Mouse (Mus musculus) intestine, embryonic 15.5 days (tissue): ENCODE results near the gene Umad1. TPM values are rescaled to one million over a fixed set of nuclear protein-coding genes. Genes with fewer than 3 reads are reported as not detected.
"Not testable (repeated sequence)": the region's sequence is repeated elsewhere in the genome, so short reads cannot be mapped to it uniquely, and the experiment has no call there.

Source experiments
- ATAC-seq: fragments of 200-750 bp; cut with Nextera tagmentation; 2 replicates; pipeline ENCODE4 v1.8.0; 2017; ENCODE audit warnings: moderate TSS enrichment, moderate library complexity
- H3K27ac ChIP-seq: fragments of 300-500 bp; sonication (generic); 2 replicates; pipeline ENCODE4 v1.5.1; 2015; ENCODE audit warnings: mild to moderate bottlenecking, inconsistent platforms
- H3K27me3 ChIP-seq: fragments of 300-500 bp; sonication (generic); replicated peaks from 2 replicates; pipeline ENCODE4 v1.6.1; 2015; ENCODE audit warnings: inconsistent platforms
- H3K36me3 ChIP-seq: fragments of 300-500 bp; sonication (generic); 2 replicates; pipeline ENCODE4 v1.6.1; 2015; ENCODE audit warnings: inconsistent platforms
- H3K4me1 ChIP-seq: fragments of 300-500 bp; sonication (generic); replicated peaks from 2 replicates; pipeline ENCODE4 v1.6.1; 2015; ENCODE audit warnings: inconsistent platforms
- H3K4me2 ChIP-seq: fragments of 300-500 bp; sonication (generic); replicated peaks from 2 replicates; pipeline ENCODE4 v1.6.1; 2015; ENCODE audit warnings: mild to moderate bottlenecking, inconsistent platforms
- H3K4me3 ChIP-seq: fragments of 300-500 bp; sonication (generic); replicated peaks from 2 replicates; pipeline ENCODE4 v1.5.1; 2015; ENCODE audit warnings: inconsistent platforms
- H3K9ac ChIP-seq: fragments of 300-500 bp; sonication (generic); 2 replicates; pipeline ENCODE4 v1.6.1; 2015; ENCODE audit warnings: inconsistent platforms
- H3K9me3 ChIP-seq: fragments of 300-500 bp; sonication (generic); 2 replicates; pipeline ENCODE4 v1.6.1; 2016; ENCODE audit warnings: inconsistent platforms
- WGBS: fragments of 180-500 bp; shearing (Covaris S2); methylation state at CpG from one replicate; pipeline ENCODE4 v1.1.7; 2015; 5-methylcytosine and 5-hydroxymethylcytosine counted together
- polyA plus RNA-seq: library from polyadenylated mRNA; unstranded; fragments of >200 nt; fragmentation: Nextera tagmentation; extraction: Ambion mirVana; gene quantifications from 2 replicates; pipeline ENCODE4 v1.2.1, GENCODE M21; 2015

Gene Umad1
- polyA plus RNA-seq, 1 experiment from 2014 or later = 25.5 TPM

- Histone ChIP-seq H3K27me3 (no peaks in the 10 kb centered on the region), H3K4me3 (no peak overlapping the region), H3K9ac (no peak overlapping the region), H3K9me3 (no peaks in the 10 kb centered on the region), H3K27ac (no peak overlapping the region), H3K36me3 (no peaks in the 10 kb centered on the region), H3K4me2 (no peak overlapping the region), H3K4me1 (no peaks in the 10 kb centered on the region)
- 83% methylated on average over 4 of the region's 4 CpGs for WGBS
- ATAC-seq = no peak
Measured at GRCm38 (mm10) chr6:8283255-8283654, 24.2 kb downstream of the Umad1 start.

GRCm38 (mm10) chr6:8285401-8285960 lies 26.4 kb downstream of the Umad1 start:
- H3K27ac ChIP-seq = no peak overlapping the region
- ATAC-seq = no peak
- no peak overlapping the region for H3K9ac ChIP-seq
- no peaks in the 10 kb centered on the region for H3K4me1 ChIP-seq
- no peaks in the 10 kb centered on the region for H3K36me3 ChIP-seq
- 70% methylated on average over 3 of the region's 3 CpGs for WGBS
- H3K27me3 ChIP-seq = no peaks in the 10 kb centered on the region
- no peaks in the 10 kb centered on the region for H3K9me3 ChIP-seq
- H3K4me3 ChIP-seq = no peak overlapping the region
- no peak overlapping the region for H3K4me2 ChIP-seq

GRCm38 (mm10) chr6:8286146-8286545 lies 27.1 kb downstream of the Umad1 start:
- Histone ChIP-seq H3K27me3 (no peaks in the 10 kb centered on the region), H3K4me2 (no peak overlapping the region), H3K9me3 (no peaks in the 10 kb centered on the region), H3K9ac (no peak overlapping the region), H3K27ac (no peak overlapping the region), H3K36me3 (no peaks in the 10 kb centered on the region), H3K4me3 (no peak overlapping the region), H3K4me1 (no peaks in the 10 kb centered on the region)
- ATAC-seq = no peak
- WGBS = 92% methylated on average over 3 of the region's 3 CpGs

GRCm38 (mm10) chr6:8288755-8289580 lies 29.9 kb downstream of the Umad1 start:
- Histone ChIP-seq H3K27me3 (no peaks in the 10 kb centered on the region), H3K4me3 (no peak overlapping the region), H3K9me3 (no peaks in the 10 kb centered on the region), H3K4me2 (no peak overlapping the region), H3K4me1 (no peaks in the 10 kb centered on the region), H3K36me3 (no peaks in the 10 kb centered on the region), H3K27ac (no peak overlapping the region), H3K9ac (no peak overlapping the region)
- 87% methylated on average over 4 of the region's 4 CpGs for WGBS
- ATAC-seq = no peak

- Histone ChIP-seq H3K9ac (no peak overlapping the region), H3K27me3 (no peaks in the 10 kb centered on the region), H3K9me3 (no peaks in the 10 kb centered on the region), H3K36me3 (no peaks in the 10 kb centered on the region), H3K27ac (no peak overlapping the region), H3K4me3 (no peak overlapping the region), H3K4me1 (no peaks in the 10 kb centered on the region), H3K4me2 (no peak overlapping the region)
- WGBS = 74% methylated on average over 4 of the region's 4 CpGs
- no peak for ATAC-seq
Measured at GRCm38 (mm10) chr6:8294048-8294784, 35.1 kb downstream of the Umad1 start.

GRCm38 (mm10) chr6:8299066-8299863 lies 40.2 kb downstream of the Umad1 start:
- H3K27me3 ChIP-seq = no peaks in the 10 kb centered on the region
- WGBS = 83% methylated on average over 6 of the region's 6 CpGs
- H3K9ac ChIP-seq = no peak overlapping the region
- H3K4me1 ChIP-seq = no peaks in the 10 kb centered on the region
- H3K4me2 ChIP-seq = no peak overlapping the region
- no peak for ATAC-seq
- H3K36me3 ChIP-seq = no peaks in the 10 kb centered on the region
- H3K9me3 ChIP-seq = no peaks in the 10 kb centered on the region
- no peak overlapping the region for H3K27ac ChIP-seq
- H3K4me3 ChIP-seq = no peak overlapping the region

- ATAC-seq = no peak
Measured at GRCm38 (mm10) chr6:8307878-8308775, 49.0 kb downstream of the Umad1 start.

GRCm38 (mm10) chr6:8312554-8312953 lies 53.5 kb downstream of the Umad1 start:
- Histone ChIP-seq H3K9ac (no peak overlapping the region), H3K36me3 (no peaks in the 10 kb centered on the region), H3K4me3 (no peak overlapping the region), H3K9me3 (no peaks in the 10 kb centered on the region), H3K4me1 (no peaks in the 10 kb centered on the region), H3K27ac (no peak overlapping the region), H3K27me3 (no peaks in the 10 kb centered on the region), H3K4me2 (no peak overlapping the region)
- ATAC-seq = no peak
- 87% methylated on average over 2 of the region's 2 CpGs for WGBS

More at GRCm38 (mm10) chr6:8307878-8308775, 49.0 kb downstream of the Umad1 start:
- H3K9me3 ChIP-seq = no peaks in the 10 kb centered on the region
- H3K9ac ChIP-seq = no peak overlapping the region
- no peaks in the 10 kb centered on the region for H3K27me3 ChIP-seq
- no peaks in the 10 kb centered on the region for H3K4me1 ChIP-seq
- H3K4me3 ChIP-seq = no peak overlapping the region
- WGBS = 68% methylated on average over 6 of the region's 6 CpGs
- H3K4me2 ChIP-seq = no peak overlapping the region
- no peaks in the 10 kb centered on the region for H3K36me3 ChIP-seq
- no peak overlapping the region for H3K27ac ChIP-seq

GRCm38 (mm10) chr6:8316201-8316600 lies 57.1 kb downstream of the Umad1 start:
- no peak overlapping the region for H3K9ac ChIP-seq
- no peaks in the 10 kb centered on the region for H3K9me3 ChIP-seq
- no peak overlapping the region for H3K27ac ChIP-seq
- no peak overlapping the region for H3K4me3 ChIP-seq
- no peaks in the 10 kb centered on the region for H3K4me1 ChIP-seq
- no peak for ATAC-seq
- no peaks in the 10 kb centered on the region for H3K27me3 ChIP-seq
- H3K4me2 ChIP-seq = no peak overlapping the region
- no peaks in the 10 kb centered on the region for H3K36me3 ChIP-seq

GRCm38 (mm10) chr6:8319591-8319990 lies 60.5 kb downstream of the Umad1 start:
- no peaks in the 10 kb centered on the region for H3K9me3 ChIP-seq
- no peaks in the 10 kb centered on the region for H3K4me1 ChIP-seq
- H3K4me3 ChIP-seq = no peak overlapping the region
- no peak overlapping the region for H3K4me2 ChIP-seq
- WGBS = 92% methylated on average over 2 of the region's 2 CpGs
- H3K27ac ChIP-seq = no peak overlapping the region
- H3K27me3 ChIP-seq = no peaks in the 10 kb centered on the region
- ATAC-seq = no peak
- H3K9ac ChIP-seq = no peak overlapping the region
- H3K36me3 ChIP-seq = no peaks in the 10 kb centered on the region

GRCm38 (mm10) chr6:8331496-8331895 lies 72.4 kb downstream of the Umad1 start:
- H3K4me2 ChIP-seq, H3K4me1 ChIP-seq, ATAC-seq, H3K27me3 ChIP-seq, H3K4me3 ChIP-seq, H3K36me3 ChIP-seq, H3K9me3 ChIP-seq, H3K27ac ChIP-seq, H3K9ac ChIP-seq: not testable (repeated sequence)
- 90% methylated on average over 3 of the region's 3 CpGs for WGBS
